Mouse (Mus musculus) kidney, adult 9 months (tissue): ENCODE data around the gene Sec61g.
"Not testable (repeated sequence)": the region's sequence is repeated elsewhere in the genome, so short reads cannot be mapped to it uniquely, and the experiment has no call there.

Source experiments
- DNase-seq: peaks from one replicate; pipeline ENCODE4 v3.0.0; 2022

Gene Sec61g

DNA sequence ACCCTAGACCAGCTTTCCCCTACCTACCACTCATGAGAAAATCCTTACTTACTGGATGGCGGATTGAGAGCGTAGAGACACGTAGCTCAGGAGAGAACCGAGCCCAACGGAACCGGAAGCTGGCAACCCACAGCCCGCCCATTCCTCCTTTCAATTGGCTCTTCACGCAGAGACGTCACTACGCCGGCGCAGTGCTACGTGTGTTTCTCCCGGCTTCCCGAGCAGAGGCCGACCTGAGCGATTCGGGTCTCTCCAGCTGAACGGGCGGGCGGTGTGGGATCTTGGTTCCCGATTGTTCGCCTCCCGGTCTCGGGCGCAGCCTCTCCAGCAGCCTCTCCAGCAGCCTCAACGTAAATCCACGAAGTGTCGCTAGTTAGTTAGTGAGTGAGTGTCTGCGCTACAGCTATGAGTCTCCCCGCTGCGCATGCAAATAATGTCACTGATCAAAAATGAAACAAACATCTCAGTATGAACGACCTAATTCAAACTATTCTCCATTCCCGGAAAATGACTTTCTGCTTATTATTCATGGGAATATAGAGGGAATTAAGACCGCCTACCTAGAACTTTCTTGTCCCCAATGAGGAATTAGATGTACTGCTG is at the start of gene Sec61g:
Gene Sec61g, minus strand, starts transcription at position 433 of the 603 bp plus-strand sequence.
- peak; percentile 94 for DNase-seq

GRCm38 (mm10) chr11:16546421-16547163 is 38.3 kb upstream of the Sec61g start:
- no peak for DNase-seq

DNA sequence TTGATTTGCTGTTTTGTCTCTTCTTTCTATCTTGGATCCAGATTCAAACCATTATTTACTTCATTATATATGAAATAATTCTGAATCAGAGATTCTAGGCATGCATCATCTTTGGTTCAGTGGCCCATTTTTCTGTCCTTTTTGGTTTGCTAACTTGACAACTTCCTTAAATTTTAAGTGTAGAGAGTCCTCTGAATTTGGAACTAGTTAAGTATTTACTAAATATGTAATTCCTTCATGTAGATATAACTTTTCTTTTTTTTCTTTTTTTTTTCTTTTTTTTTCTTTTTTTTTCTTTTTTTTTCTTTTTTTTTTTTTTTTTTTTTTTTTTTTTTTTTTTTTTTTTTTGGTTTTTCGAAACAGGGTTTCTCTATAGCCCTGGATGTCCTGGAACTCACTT is 29.1 kb upstream of the Sec61g start:
- no peak for DNase-seq

DNA sequence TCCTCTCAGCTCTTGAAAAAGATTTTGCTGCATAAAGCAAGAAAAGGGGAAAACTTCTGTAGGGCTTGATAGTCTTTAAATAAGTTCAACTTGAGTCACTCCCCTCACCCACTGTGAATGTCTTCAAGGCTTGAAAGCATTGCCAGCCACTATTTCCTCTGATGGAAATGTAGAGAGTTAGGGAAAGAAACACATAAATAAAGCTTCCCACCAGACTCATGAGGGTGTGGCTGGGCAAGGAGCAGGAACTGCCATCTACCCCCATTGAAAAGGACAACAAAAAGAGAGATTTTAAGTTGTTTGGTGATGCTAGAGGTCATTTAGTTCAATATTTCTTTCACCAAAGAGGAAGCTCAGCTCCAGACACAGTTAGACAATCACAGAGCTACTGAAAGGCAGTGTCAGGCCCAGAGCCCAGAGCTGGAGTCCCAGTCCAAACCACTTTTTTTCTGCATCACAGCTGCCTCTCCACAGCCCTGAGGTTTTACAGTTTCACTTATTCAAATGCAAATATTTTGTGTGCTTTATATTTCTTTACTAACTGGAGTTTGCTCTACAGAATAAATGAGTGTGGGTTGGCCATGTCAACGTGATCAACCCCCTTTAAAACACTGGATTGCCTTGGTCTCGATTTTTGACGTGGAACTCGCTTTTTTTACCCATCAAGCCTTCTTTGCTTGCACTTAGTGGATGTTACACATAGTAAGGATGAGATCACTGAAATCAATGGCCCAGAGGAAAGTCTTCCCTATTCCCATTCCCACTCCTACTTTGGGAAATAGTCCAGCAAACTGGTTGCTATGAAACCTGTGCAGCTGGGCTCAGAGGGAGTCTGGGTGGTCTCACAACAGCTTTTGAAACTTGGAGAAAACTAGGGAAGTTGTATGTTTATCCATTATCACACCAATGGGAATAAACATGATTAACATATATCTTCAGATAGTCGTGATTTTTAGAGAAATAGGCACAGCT is 26.6 kb upstream of the Sec61g start:
- DNase-seq: no peak

DNA sequence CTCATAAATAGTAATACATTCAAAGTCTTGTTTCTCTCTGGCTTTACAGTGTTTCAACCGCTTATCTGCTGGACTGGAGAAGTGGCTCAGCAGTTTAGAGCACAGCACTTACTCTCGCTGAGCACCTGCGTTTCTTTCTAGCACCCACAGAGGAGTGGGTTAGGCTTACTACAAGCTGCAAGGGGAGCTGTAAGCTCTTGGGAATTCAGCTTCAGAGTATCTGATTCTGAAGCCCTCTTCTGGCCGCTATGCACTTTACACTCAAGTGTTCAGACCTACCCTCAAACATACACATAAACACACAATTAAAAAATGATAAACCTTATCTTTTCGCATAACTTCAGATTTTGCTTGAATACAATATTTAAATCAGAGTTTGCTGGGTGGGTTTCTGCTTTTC is 24.6 kb upstream of the Sec61g start:
- peak; percentile 25 for DNase-seq

- no peak for DNase-seq
Observed at GRCm38 (mm10) chr11:16528909-16529308, 20.6 kb upstream of the Sec61g start.

DNA sequence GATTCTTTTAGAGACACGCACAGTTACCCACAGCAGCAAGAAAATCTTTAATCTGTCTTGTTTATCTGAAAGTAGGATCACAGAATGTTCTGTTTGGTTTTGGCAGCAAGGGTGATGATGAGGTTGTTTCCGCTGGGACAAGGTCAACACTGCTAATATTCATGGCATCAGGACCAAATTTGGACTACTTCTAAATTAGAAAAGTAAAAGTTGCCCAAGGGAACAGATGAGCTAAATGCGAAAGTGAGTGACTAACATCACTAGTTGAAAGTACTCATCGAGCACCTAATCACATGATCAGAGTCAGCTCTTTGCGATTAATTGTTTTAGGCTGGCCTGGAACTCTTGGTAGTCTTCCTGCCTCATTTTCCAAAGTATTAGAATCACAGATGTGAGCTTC is 20.1 kb upstream of the Sec61g start:
- DNase-seq: no peak

DNA sequence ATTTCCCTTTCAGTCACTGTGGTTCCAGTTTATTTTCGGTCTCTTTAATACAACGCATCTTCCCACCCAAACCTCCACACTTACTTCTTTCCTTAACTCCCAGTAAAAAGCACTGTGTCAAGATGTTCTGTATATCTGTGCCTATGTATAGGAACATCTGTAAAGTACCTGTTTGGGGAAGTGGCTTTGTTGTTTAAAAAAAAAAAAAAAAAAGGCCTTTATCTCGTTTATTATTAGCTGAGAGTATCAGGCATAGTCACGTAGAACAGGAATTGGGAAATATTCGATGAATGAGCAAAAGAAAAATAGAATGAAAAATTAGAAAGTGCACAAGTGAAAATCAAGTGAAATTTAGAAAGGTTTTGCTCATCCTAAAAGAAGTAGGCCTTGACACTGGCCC is 19.5 kb upstream of the Sec61g start:
- no peak for DNase-seq

GRCm38 (mm10) chr11:16526467-16526866 is 18.2 kb upstream of the Sec61g start:
- DNase-seq: no peak

DNA sequence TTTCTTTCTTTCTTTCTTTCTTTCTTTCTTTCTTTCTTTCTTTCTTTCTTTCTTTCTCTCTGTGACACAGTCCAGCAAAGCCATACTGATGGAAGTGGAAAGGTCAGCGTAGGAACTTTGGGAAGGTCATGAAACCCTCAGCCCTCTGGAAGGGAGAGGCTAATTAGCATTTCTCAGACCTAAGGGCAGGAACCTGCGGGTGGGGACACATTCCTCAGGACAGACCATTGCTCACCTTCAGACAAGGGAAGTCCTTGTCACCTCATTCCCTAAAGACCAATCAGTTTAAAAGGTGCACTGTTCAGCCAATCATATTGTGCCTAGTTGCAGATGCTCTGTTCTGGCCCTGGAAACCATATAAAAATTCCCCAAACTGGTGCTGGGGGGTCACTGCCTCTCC is 17.4 kb upstream of the Sec61g start:
- no peak for DNase-seq

- peak; percentile 70 for DNase-seq
Observed at GRCm38 (mm10) chr11:16524917-16525640, 16.8 kb upstream of the Sec61g start.

GRCm38 (mm10) chr11:16515081-16515480 is 6.8 kb upstream of the Sec61g start:
- not testable (repeated sequence) for DNase-seq

GRCm38 (mm10) chr11:16514221-16514620 is 5.9 kb upstream of the Sec61g start:
- DNase-seq: not testable (repeated sequence)

GRCm38 (mm10) chr11:16507385-16508051 is 766 bp downstream of the Sec61g start:
- DNase-seq: peak; percentile 13

DNA sequence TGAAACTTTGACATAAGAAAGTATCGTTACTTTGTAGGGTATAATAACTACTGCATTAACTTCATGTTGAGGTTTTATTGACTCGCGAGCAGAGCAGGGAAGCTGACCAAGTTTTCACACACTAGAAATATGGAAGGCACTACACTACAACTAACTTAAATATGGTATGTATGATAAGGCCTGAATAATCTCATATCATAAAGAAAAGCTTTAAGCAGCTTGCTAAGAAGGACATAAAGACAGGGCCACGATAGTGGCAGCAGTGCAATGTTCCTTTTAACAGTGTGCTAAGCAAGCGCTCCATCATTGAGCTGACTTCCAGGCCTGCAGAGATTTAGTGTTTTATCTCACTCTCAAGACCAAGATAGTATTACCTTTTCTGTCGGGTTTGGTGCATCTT is 2.3 kb downstream of the Sec61g start:
- DNase-seq: no peak

DNA sequence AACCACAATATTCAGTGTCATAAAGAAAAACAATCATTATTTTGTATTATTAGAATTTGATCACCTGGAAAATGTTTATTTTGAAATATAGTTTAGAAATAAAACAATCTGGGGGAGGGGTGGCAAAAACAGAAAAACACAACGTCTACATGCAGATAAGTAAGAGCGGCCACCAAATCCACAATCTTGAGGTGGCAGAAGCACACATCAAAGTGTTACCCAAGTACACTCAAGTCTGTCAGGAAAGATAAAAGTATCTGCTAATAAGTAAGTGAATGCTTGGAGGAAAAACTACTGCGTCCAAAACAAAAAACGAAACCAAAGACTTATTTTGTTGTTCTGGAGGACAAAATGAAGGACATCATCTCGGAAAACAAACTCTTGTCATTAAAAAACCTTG is 5.1 kb downstream of the Sec61g start:
- no peak for DNase-seq

GRCm38 (mm10) chr11:16502744-16503143 is 5.5 kb downstream of the Sec61g start:
- DNase-seq: no peak

DNA sequence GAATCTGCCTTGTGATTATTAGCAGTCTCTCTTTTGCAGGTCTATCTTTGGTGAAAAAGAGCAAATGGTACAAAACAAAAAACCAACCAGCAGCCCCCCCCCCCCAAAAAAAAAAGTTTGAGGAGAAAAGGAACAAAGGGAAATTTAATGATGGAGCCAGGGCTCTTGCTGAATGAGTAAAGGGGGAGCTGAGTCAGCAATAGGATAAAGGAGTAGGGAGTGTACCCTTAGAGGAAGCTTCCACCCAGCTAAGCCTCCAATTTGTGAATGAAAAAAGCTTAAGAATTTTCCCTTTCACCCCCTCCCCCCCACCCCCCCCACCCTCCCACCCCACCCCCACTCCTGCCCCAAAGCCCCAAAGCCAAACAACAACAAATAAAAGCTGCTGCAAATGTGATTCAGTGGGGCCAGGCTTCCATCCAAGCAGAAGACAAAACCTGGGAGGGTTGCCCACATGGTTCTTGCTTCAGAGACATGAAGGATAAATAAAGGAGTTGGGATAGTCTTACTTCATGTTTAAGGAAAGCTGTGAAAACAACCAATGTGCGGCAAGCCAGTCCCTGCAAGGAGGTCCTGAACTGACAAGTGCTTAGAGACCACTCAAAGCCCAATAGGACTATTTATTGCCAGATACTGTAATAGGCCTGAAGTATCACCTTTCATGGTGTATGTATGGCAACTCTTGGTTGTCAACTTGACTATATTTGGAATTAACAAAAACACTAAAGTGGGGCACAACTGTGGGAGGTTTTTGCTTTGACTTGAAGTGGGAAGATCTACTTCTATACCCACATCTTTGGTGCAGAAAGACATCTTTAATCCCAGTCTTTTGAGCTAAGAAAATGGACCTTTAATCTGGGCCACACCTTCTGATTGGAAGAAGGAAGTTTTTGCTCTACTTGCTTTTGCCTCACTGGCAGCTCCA is 9.3 kb downstream of the Sec61g start:
- no peak for DNase-seq
